Mouse (Mus musculus) forebrain, embryonic 15.5 days (tissue): ENCODE results near the gene Ttc26. TPM values are rescaled to one million over a fixed set of nuclear protein-coding genes. Genes with fewer than 3 reads are reported as not detected.

Source experiments
- ATAC-seq: fragments of 200-750 bp; cut with Nextera tagmentation; replicated peaks from 2 replicates; pipeline ENCODE4 v1.8.0; 2017; ENCODE audit warnings: mild to moderate bottlenecking, moderate TSS enrichment, moderate library complexity
- H3K27ac ChIP-seq: fragments of 300-500 bp; sonication (generic); replicated peaks from 2 replicates; pipeline ENCODE4 v1.5.1; 2015; ENCODE audit warnings: mild to moderate bottlenecking, inconsistent platforms
- H3K27me3 ChIP-seq: fragments of 300-500 bp; sonication (generic); 2 replicates; pipeline ENCODE4 v1.6.1; 2015; ENCODE audit warnings: inconsistent platforms
- H3K36me3 ChIP-seq: fragments of 300-500 bp; sonication (generic); 2 replicates; pipeline ENCODE4 v1.6.1; 2015; ENCODE audit warnings: mild to moderate bottlenecking, inconsistent platforms
- H3K4me1 ChIP-seq: fragments of 300-500 bp; sonication (generic); 2 replicates; pipeline ENCODE4 v1.6.1; 2015; ENCODE audit warnings: inconsistent platforms
- H3K4me2 ChIP-seq: fragments of 300-500 bp; sonication (generic); replicated peaks from 2 replicates; pipeline ENCODE4 v1.6.1; 2015; ENCODE audit warnings: mild to moderate bottlenecking, inconsistent platforms
- H3K4me3 ChIP-seq: fragments of 300-500 bp; sonication (generic); 2 replicates; pipeline ENCODE4 v1.5.1; 2015; ENCODE audit warnings: mild to moderate bottlenecking, inconsistent platforms
- H3K9ac ChIP-seq: fragments of 300-500 bp; sonication (generic); replicated peaks from 2 replicates; pipeline ENCODE4 v1.6.1; 2015; ENCODE audit warnings: mild to moderate bottlenecking, inconsistent platforms
- H3K9me3 ChIP-seq: fragments of 300-500 bp; sonication (generic); 2 replicates; pipeline ENCODE4 v1.6.1; 2016; ENCODE audit warnings: inconsistent platforms
- WGBS: fragments of 180-500 bp; shearing (Covaris S2); methylation state at CpG from one replicate; pipeline ENCODE4 v1.1.7; 2015; ENCODE audit warnings: mixed read lengths; 5-methylcytosine and 5-hydroxymethylcytosine counted together
- polyA plus RNA-seq: library from polyadenylated mRNA; unstranded; fragments of >200 nt; fragmentation: Nextera tagmentation; extraction: Ambion mirVana; gene quantifications from 2 replicates; pipeline ENCODE4 v1.2.1, GENCODE M21; 2015

Ttc26 gene
- 7.7 and 8.9 TPM in 2 replicates for polyA plus RNA-seq

- Histone ChIP-seq H3K4me3 (peak within 1 kb of the TSS; percentile 79), H3K27me3 (no peaks in the 10 kb centered on the region), H3K9me3 (no peaks in the 10 kb centered on the region), H3K27ac (peak within 1 kb of the TSS; percentile 82), H3K36me3 (peaks cover 5% of the 10 kb centered on the region), H3K9ac (peak within 1 kb of the TSS; percentile 67), H3K4me2 (peak within 1 kb of the TSS; percentile 74), H3K4me1 (peaks cover 11% of the 10 kb centered on the region)
- WGBS, result under 1% methylated on average over 26 of the region's 26 CpGs
- peak; percentile 95 for ATAC-seq
Observed at GRCm38 (mm10) chr6:38381129-38381771, at the start of gene Ttc26. Gene Ttc26, plus strand, starts transcription at chr6:38381469.

DNA sequence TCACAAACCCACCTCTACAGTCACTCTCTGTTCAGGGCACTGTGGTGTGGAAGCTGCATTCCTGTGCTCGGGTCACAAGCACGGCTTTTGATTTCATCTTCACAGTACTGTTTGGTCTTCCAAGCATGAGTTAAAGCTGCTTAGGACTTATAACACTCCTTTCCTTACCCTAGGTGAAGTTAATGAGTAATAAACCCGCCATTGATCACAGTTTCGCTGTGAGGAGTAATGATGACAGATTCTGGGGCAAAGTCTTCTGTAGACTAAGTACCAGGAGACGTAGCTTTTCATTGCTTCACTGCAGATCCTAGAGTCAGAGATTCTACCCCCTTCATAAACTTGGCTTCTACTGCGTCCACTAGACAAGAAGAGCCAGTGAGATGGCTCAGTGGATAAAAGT lies 46.0 kb upstream of the Ttc26 start:
- H3K36me3 ChIP-seq, result no peaks in the 10 kb centered on the region
- H3K4me2 ChIP-seq, result no peak overlapping the region
- no peaks in the 10 kb centered on the region for H3K4me1 ChIP-seq
- no peak overlapping the region for H3K4me3 ChIP-seq
- H3K9ac ChIP-seq, result no peak overlapping the region
- no peaks in the 10 kb centered on the region for H3K9me3 ChIP-seq
- no peak for ATAC-seq
- H3K27me3 ChIP-seq, result no peaks in the 10 kb centered on the region
- no peak overlapping the region for H3K27ac ChIP-seq
- WGBS, result 90% methylated on average over 6 of the region's 6 CpGs

GRCm38 (mm10) chr6:38337166-38337705 lies 44.0 kb upstream of the Ttc26 start:
- no peak for ATAC-seq
- Histone ChIP-seq H3K4me3 (no peak overlapping the region), H3K27ac (no peak overlapping the region), H3K27me3 (no peaks in the 10 kb centered on the region), H3K9me3 (no peaks in the 10 kb centered on the region), H3K36me3 (no peaks in the 10 kb centered on the region), H3K9ac (no peak overlapping the region), H3K4me1 (no peaks in the 10 kb centered on the region), H3K4me2 (no peak overlapping the region)
- 90% methylated on average over 4 of the region's 4 CpGs for WGBS

- no peak for ATAC-seq
- Histone ChIP-seq H3K9me3 (no peaks in the 10 kb centered on the region), H3K27ac (no peak overlapping the region), H3K36me3 (no peaks in the 10 kb centered on the region), H3K4me3 (no peak overlapping the region), H3K4me1 (no peaks in the 10 kb centered on the region), H3K27me3 (no peaks in the 10 kb centered on the region), H3K4me2 (no peak overlapping the region), H3K9ac (no peak overlapping the region)
- WGBS, result 89% methylated on average over 6 of the region's 6 CpGs
Observed at GRCm38 (mm10) chr6:38337951-38338350, 43.3 kb upstream of the Ttc26 start.

GRCm38 (mm10) chr6:38339078-38339477 lies 42.2 kb upstream of the Ttc26 start:
- Histone ChIP-seq H3K36me3 (no peaks in the 10 kb centered on the region), H3K27ac (no peak overlapping the region), H3K9ac (no peak overlapping the region), H3K9me3 (no peaks in the 10 kb centered on the region), H3K27me3 (no peaks in the 10 kb centered on the region), H3K4me2 (no peak overlapping the region), H3K4me3 (no peak overlapping the region), H3K4me1 (no peaks in the 10 kb centered on the region)
- WGBS, result 52% methylated on average over 2 of the region's 2 CpGs
- ATAC-seq, result no peak

DNA sequence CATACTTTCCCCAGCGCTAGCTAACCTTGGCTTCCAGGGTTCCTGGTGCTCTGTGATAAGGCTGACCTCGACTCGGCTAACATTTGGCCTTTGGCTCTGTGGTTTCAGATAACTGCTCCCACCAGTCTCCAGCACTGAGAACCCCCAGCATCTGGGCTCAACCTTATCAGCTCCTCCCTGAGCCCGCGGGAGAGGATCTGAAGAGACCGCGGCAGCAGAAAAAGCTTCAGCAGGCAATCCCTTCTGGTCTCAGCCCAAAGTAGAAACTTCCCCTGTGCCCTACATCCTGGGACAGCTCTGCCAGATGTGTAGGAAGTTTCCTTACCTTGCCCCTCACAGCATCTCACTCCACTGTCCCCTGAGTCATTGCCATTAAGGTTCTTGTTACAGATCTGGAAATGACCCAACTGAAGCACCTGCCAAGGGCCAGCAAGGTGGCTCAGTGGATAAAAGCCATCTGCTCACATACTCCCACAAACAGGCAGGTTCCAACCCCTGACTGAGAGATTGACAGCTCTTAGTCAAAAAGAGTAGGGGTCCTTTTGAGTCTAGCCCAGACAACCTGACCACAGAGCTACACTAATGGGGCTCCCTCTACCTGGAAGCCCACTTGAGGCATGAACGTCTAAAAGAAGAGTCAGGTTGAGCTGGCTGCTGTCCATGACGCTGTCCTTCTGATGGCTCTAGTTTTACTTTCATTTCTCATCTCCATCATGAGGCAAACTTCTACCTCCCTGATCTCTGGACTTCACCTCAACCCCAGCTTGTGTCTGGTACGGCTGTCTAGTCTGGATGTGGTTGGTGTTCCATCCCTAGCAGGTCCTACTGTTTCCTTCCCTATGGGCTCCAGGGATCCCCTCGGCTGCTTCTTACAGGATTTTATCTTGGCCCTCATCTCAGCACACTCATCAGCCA lies 39.3 kb upstream of the Ttc26 start:
- no peak for ATAC-seq
- no peak overlapping the region for H3K9ac ChIP-seq
- H3K4me3 ChIP-seq, result no peak overlapping the region
- no peaks in the 10 kb centered on the region for H3K36me3 ChIP-seq
- no peaks in the 10 kb centered on the region for H3K4me1 ChIP-seq
- H3K4me2 ChIP-seq, result no peak overlapping the region
- no peak overlapping the region for H3K27ac ChIP-seq
- 76% methylated on average over 11 of the region's 11 CpGs for WGBS
- H3K9me3 ChIP-seq, result no peaks in the 10 kb centered on the region
- no peaks in the 10 kb centered on the region for H3K27me3 ChIP-seq

GRCm38 (mm10) chr6:38342666-38342992 lies 38.6 kb upstream of the Ttc26 start:
- Histone ChIP-seq H3K27ac (no peak overlapping the region), H3K9me3 (no peaks in the 10 kb centered on the region), H3K36me3 (no peaks in the 10 kb centered on the region), H3K4me2 (no peak overlapping the region), H3K9ac (no peak overlapping the region), H3K4me1 (no peaks in the 10 kb centered on the region), H3K27me3 (no peaks in the 10 kb centered on the region), H3K4me3 (no peak overlapping the region)
- WGBS, result 78% methylated on average over 8 of the region's 8 CpGs
- ATAC-seq, result no peak

DNA sequence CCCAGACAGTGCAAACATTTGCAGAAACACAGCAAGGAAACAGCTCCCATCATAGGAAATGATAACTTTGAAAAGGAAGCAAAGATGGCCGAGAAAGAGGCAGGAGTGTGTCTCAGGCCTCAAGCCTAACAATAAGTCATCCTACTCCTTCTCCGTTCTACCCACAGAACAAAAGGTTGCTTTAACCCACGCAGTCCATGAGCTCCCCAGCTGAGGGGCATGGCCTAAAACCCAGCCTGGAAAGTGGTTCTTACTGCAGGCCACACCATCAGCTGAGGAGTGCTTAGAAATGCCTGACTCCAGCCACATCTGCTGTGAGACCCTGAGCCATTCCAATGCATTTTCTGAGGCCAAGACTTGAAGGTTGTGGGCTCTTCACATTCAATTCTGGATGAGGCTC lies 37.7 kb upstream of the Ttc26 start:
- Histone ChIP-seq H3K27me3 (no peaks in the 10 kb centered on the region), H3K4me3 (no peak overlapping the region), H3K36me3 (no peaks in the 10 kb centered on the region), H3K9me3 (no peaks in the 10 kb centered on the region), H3K9ac (no peak overlapping the region), H3K4me1 (no peaks in the 10 kb centered on the region), H3K4me2 (no peak overlapping the region), H3K27ac (no peak overlapping the region)
- ATAC-seq, result no peak
- WGBS, result 55% methylated on average over 3 of the region's 3 CpGs

DNA sequence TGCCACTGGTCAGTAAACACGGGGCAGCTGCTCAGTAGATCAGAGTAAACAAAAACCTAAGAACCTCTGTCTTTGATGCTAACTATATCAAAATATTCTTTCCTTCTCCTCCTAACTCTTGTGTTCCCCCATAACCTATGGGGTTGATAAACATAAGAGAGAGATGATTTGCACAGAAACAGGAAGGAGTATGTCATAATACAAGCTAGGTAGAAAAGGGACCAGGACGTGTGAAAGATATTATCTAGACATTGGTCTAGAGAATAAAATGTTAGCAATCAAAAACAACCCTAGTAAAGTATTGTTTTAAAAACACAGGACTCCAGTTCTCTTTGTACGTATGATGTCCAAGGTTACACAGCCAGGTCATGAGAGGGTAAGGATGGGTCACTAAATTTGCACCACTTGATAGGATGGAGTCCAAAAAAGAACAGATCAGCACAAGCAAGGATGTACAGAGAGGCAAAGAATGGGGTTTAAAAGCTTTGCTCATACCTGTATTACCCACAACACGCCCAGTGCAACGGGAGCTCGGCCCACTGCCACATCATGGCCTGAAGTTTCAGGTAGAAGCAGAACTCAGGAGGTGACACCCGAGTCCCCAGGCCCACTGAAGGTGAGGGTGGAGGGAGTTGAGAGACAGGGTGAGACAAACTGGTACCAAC lies 37.1 kb upstream of the Ttc26 start:
- H3K27ac ChIP-seq, result no peak overlapping the region
- no peak overlapping the region for H3K9ac ChIP-seq
- no peak overlapping the region for H3K4me3 ChIP-seq
- no peak for ATAC-seq
- no peaks in the 10 kb centered on the region for H3K27me3 ChIP-seq
- 87% methylated on average over 7 of the region's 7 CpGs for WGBS
- H3K36me3 ChIP-seq, result no peaks in the 10 kb centered on the region
- H3K4me2 ChIP-seq, result no peak overlapping the region
- H3K4me1 ChIP-seq, result no peaks in the 10 kb centered on the region
- no peaks in the 10 kb centered on the region for H3K9me3 ChIP-seq

- no peak overlapping the region for H3K9ac ChIP-seq
- H3K36me3 ChIP-seq, result no peaks in the 10 kb centered on the region
- no peak for ATAC-seq
- no peak overlapping the region for H3K4me3 ChIP-seq
- H3K9me3 ChIP-seq, result no peaks in the 10 kb centered on the region
- H3K27me3 ChIP-seq, result peaks cover 12% of the 10 kb centered on the region
- H3K4me1 ChIP-seq, result no peaks in the 10 kb centered on the region
- WGBS, result 60% methylated on average over 7 of the region's 7 CpGs
- H3K27ac ChIP-seq, result no peak overlapping the region
- no peak overlapping the region for H3K4me2 ChIP-seq
Observed at GRCm38 (mm10) chr6:38345796-38346195, 35.5 kb upstream of the Ttc26 start.

DNA sequence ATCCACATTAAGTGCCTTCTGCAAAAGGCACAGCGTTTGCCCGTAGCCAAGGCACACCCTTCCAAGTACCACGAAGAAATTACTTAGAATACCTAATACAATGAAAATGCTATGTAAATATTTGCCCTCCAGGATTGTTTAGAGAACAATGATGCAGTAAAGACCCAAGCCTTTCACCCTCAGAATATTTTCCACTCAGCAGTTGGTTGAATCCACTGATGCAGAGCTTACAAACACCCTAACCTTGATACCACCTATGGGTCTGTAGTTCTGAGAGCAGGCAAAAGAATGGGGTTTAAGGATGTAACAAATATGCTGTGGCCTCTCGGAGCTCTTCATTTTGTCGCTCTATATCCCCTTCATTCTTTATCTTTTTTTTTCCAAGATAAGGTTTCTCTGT lies 33.4 kb upstream of the Ttc26 start:
- Histone ChIP-seq H3K27me3 (peaks cover 30% of the 10 kb centered on the region), H3K4me3 (no peak overlapping the region), H3K9ac (no peak overlapping the region), H3K4me1 (no peaks in the 10 kb centered on the region), H3K4me2 (no peak overlapping the region), H3K9me3 (no peaks in the 10 kb centered on the region), H3K36me3 (no peaks in the 10 kb centered on the region), H3K27ac (no peak overlapping the region)
- ATAC-seq, result no peak
- WGBS, result 81% methylated on average over 5 of the region's 5 CpGs

DNA sequence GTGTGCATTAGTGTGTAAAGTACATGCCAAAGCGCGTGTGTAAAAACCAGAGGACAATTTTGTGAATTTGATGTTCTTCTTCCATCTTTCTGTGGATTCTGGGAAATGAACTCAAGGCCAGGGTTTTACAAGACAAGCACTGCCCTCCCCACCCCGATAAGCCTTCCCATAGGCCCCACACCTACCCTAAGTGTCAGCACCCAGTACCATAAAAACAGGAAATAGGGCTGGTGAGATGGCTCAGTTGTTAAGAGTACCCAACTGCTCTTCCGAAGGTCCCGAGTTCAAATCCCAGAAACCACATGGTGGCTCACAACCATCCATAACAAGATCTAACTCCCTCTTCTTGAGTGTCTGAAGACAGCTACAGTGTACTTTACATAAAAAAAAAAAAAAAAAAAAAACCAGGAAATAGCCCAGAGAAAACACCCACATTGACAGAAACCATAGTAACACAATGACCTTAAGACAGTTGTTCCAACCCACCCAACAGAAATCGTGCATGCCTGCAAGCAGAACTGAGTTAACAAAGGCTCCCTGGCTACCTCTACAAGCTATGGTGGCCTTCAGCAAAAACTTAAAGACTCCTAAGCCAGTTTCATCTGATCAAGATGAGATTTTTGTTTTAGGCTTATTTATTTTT lies 32.3 kb upstream of the Ttc26 start:
- H3K4me2 ChIP-seq, result no peak overlapping the region
- 90% methylated on average over 6 of the region's 6 CpGs for WGBS
- no peak overlapping the region for H3K9ac ChIP-seq
- peaks cover 5% of the 10 kb centered on the region for H3K4me1 ChIP-seq
- no peak overlapping the region for H3K27ac ChIP-seq
- peaks cover 40% of the 10 kb centered on the region for H3K27me3 ChIP-seq
- no peaks in the 10 kb centered on the region for H3K9me3 ChIP-seq
- no peaks in the 10 kb centered on the region for H3K36me3 ChIP-seq
- ATAC-seq, result no peak
- no peak overlapping the region for H3K4me3 ChIP-seq
